Mouse (Mus musculus) stomach, embryonic 16.5 days (tissue): ENCODE measurements around the gene Gm3072. TPM values are rescaled to one million over a fixed set of nuclear protein-coding genes. Genes with fewer than 3 reads are reported as not detected.
"Not testable (repeated sequence)": the region's sequence is repeated elsewhere in the genome, so short reads cannot be mapped to it uniquely, and the experiment has no call there.

ENCODE experiments used
- ATAC-seq: fragments of 200-750 bp; cut with Nextera tagmentation; 2 replicates; pipeline ENCODE4 v1.8.0; 2017; ENCODE audit warnings: moderate number of reproducible peaks, moderate TSS enrichment; ENCODE audit not compliant: insufficient read depth, low FRiP score
- H3K27ac ChIP-seq: fragments of 300-500 bp; sonication (generic); 2 replicates; pipeline ENCODE4 v1.5.1; 2014; ENCODE audit warnings: low read length
- H3K27me3 ChIP-seq: fragments of 300-500 bp; sonication (generic); 2 replicates; pipeline ENCODE4 v1.6.1; 2014; ENCODE audit warnings: low read length, control low read depth, mixed read lengths; ENCODE audit not compliant: control insufficient read depth, insufficient read depth
- H3K36me3 ChIP-seq: fragments of 300-500 bp; sonication (generic); 2 replicates; pipeline ENCODE4 v1.6.1; 2014; ENCODE audit warnings: low read length; ENCODE audit not compliant: control insufficient read depth, insufficient read depth
- H3K4me1 ChIP-seq: fragments of 300-500 bp; sonication (generic); 2 replicates; pipeline ENCODE4 v1.6.1; 2014; ENCODE audit warnings: low read length, control low read depth, mixed read lengths; ENCODE audit not compliant: control insufficient read depth, insufficient read depth
- H3K4me2 ChIP-seq: fragments of 300-500 bp; sonication (generic); 2 replicates; pipeline ENCODE4 v1.6.1; 2014; ENCODE audit warnings: low read depth, low read length, mixed read lengths
- H3K4me3 ChIP-seq: fragments of 300-500 bp; sonication (generic); replicated peaks from 2 replicates; pipeline ENCODE4 v1.5.1; 2014; ENCODE audit warnings: mild to moderate bottlenecking, low read length
- H3K9ac ChIP-seq: fragments of 300-500 bp; sonication (generic); 2 replicates; pipeline ENCODE4 v1.6.1; 2014; ENCODE audit warnings: low read length
- H3K9me3 ChIP-seq: fragments of 300-500 bp; sonication (generic); replicated peaks from 2 replicates; pipeline ENCODE4 v1.6.1; 2016; ENCODE audit warnings: low read length, control low read depth; ENCODE audit not compliant: control insufficient read depth
- WGBS: fragments of 180-500 bp; shearing (Covaris S2); extraction: QIAGEN DNeasy Blood & Tissue Kit; methylation state at CpG from one replicate; pipeline ENCODE4 v1.1.7; 2014; 5-methylcytosine and 5-hydroxymethylcytosine counted together
- polyA plus RNA-seq: library from polyadenylated mRNA; unstranded; fragments of >200 nt; fragmentation: Nextera tagmentation; extraction: Ambion mirVana; gene quantifications from 2 replicates; pipeline ENCODE4 v1.2.1, GENCODE M21; 2015

The Gm3072 gene
- polyA plus RNA-seq: not detected in 2 replicates

DNA sequence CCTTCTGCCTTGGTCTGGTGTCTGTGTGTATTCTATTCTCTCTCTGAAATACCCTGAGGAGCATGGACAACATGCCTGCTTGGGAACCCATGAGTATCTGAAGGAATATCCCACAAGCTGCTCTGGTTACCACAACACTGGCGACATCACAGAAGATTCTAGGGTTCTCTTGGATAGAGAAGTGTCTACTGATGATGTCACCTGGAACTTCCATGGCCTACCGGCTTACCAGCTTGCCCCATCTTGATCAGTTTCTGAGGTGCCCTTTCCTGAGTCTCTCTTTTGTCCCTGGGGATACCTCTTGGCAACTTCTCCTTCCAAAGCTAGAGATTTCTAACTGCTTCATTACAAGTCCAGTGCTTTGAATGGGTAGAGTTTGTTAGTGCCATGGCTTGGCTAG, at the start of gene Gm3072:
Gene Gm3072 (minus strand): TSS at position 101 of the 400 bp plus-strand sequence.
- 71% methylated on average over 1 of the region's 2 CpGs for WGBS
- H3K9me3 ChIP-seq, H3K27me3 ChIP-seq, H3K4me3 ChIP-seq, ATAC-seq, H3K4me2 ChIP-seq, H3K36me3 ChIP-seq, H3K27ac ChIP-seq, H3K9ac ChIP-seq, H3K4me1 ChIP-seq: not testable (repeated sequence)

DNA sequence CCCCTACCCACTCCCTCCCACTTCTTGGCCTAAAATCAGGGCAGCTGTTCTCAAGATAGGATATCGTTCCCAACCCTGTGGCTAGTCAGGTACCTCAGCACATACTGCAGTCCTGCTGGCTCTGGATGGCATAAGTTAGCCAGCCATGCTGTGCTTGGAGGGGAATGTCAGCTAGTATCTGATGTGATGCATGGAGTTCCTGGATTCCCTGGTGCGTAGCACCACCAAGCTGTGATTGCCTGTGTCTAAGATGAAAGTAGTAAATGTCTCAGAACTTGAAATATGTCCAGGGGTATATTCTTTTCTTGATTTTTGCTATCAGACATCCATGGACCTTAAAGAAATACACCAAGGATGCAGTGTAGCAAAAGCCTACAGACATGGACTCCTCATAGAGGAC, 23.8 kb upstream of the Gm3072 start:
- not testable (repeated sequence) for H3K4me1 ChIP-seq, H3K9me3 ChIP-seq, H3K9ac ChIP-seq, ATAC-seq, H3K27ac ChIP-seq, H3K36me3 ChIP-seq, H3K4me3 ChIP-seq, H3K27me3 ChIP-seq, H3K4me2 ChIP-seq
- WGBS: 96% methylated on average over 2 of the region's 2 CpGs

DNA sequence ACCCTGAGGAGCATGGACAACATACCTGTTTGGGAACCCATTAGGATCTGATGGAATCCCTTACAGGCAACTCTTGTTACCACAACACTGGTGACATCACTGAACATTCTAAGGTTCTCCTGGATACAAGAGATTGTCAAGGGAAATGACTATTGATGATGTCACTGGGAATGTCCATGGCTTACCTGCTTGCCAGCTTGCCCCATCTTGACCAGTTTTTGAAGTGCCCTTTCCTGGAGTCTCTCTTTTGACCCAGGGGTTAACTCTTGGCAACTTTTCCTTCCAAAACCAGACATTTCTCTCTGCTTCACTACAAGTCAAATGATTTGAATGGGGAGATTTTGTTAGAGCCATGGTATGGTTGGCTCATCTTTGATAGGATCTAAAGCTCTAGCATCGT, 22.0 kb upstream of the Gm3072 start, which contains the start of gene Gm3676:
Gene Gm3676 (minus strand): TSS at position 101 of the 400 bp plus-strand sequence.
- H3K27ac ChIP-seq, H3K4me3 ChIP-seq, H3K4me2 ChIP-seq, H3K27me3 ChIP-seq, H3K36me3 ChIP-seq, H3K4me1 ChIP-seq, H3K9me3 ChIP-seq, ATAC-seq, H3K9ac ChIP-seq: not testable (repeated sequence)
- WGBS: no CpG with 5 or more reads among the region's 1 CpGs

DNA sequence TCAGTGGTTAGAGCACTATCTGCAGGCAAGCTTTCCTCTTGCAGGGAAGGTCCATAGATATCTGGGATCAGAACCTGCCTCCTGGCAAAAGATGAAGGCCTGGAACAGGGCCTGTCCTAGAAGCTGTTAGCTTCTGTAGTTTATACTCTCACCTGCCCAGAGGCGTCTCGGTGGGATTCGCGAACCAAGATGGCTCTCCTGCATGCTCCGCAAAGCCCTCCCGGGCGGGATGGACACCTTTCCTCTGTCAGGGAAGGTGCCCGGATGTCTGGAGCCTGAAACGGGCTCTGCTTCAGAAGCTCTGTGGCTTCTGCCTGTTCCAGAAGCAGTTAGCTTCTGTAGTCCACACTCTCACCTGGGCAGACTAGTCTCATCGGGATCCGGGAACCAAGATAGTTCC, 5.7 kb upstream of the Gm3072 start:
- H3K9me3 ChIP-seq, H3K36me3 ChIP-seq, H3K27me3 ChIP-seq, ATAC-seq, H3K9ac ChIP-seq, H3K4me2 ChIP-seq, H3K4me1 ChIP-seq, H3K4me3 ChIP-seq, H3K27ac ChIP-seq: not testable (repeated sequence)
- WGBS: 96% methylated on average over 9 of the region's 11 CpGs

DNA sequence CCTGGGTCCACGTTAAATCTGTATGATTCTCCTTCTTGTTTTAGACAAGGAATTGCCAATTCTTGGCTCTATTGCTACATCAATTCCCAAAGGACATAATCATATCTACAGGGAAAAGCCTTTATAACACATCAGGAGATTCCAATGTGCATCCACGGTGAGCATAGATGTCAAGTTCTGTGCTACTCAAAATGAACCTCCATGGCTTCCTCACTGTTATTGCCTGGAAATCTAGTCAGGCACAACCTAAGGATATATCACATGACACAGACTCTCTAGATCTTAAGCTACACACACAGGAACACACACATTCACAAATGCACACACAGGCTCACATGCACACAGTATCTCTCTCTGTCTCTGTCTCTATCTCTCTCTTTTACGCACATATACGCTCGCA, 1.9 kb downstream of the Gm3072 start:
- WGBS: 89% methylated on average over 4 of the region's 5 CpGs

DNA sequence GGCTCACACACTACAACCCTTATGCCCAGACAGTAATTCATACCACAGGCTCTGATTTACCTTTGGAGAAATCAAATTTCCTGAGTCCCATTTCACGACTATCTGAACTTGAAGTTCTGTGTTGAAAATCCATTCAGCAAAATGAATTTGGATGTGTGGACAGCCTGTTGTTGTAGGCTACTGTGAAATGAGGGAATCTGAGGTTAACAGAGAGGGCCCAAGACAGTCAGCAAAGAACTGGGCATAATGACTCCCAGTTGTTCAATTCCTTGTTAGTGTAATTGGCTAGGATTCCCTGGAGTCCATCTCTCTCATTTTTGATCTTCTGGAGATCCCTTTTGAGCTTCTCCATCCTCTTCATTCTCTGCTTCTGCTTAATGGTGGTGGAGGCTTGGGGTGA, 13.7 kb downstream of the Gm3072 start:
- not testable (repeated sequence) for H3K9ac ChIP-seq, ATAC-seq, H3K4me3 ChIP-seq, H3K36me3 ChIP-seq, H3K27ac ChIP-seq, H3K9me3 ChIP-seq, H3K27me3 ChIP-seq, H3K4me2 ChIP-seq, H3K4me1 ChIP-seq
- 74% methylated on average over 1 of the region's 1 CpGs for WGBS

More for the DNA sequence above, 1.9 kb downstream of the Gm3072 start:
- H3K9ac ChIP-seq, H3K36me3 ChIP-seq, H3K4me1 ChIP-seq, H3K27me3 ChIP-seq, H3K4me3 ChIP-seq, ATAC-seq, H3K9me3 ChIP-seq, H3K27ac ChIP-seq, H3K4me2 ChIP-seq: not testable (repeated sequence)

DNA sequence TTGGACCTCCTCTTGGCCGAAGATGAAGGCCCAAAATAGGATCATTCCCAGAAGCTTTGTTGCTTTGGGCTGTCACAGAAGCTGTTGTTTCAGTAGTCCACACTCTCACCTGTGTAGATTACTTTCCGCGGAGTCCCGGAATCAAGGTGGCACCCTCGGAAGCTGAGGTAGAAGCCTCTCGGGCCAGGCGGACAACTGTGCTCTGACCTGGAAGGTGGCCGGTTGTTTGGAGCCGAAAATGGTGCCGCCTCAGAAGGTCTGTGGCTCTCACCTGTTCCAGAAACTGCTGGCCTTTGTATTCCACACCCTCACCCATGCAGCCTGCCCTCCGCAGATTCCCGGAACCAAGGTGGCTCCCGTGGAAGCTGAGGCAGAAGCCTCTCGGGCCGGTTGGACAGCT, 23.5 kb downstream of the Gm3072 start:
- H3K9me3 ChIP-seq, H3K4me1 ChIP-seq, H3K4me2 ChIP-seq, H3K9ac ChIP-seq, H3K27me3 ChIP-seq, H3K36me3 ChIP-seq, H3K4me3 ChIP-seq, ATAC-seq, H3K27ac ChIP-seq: not testable (repeated sequence)
- 94% methylated on average over 15 of the region's 15 CpGs for WGBS

DNA sequence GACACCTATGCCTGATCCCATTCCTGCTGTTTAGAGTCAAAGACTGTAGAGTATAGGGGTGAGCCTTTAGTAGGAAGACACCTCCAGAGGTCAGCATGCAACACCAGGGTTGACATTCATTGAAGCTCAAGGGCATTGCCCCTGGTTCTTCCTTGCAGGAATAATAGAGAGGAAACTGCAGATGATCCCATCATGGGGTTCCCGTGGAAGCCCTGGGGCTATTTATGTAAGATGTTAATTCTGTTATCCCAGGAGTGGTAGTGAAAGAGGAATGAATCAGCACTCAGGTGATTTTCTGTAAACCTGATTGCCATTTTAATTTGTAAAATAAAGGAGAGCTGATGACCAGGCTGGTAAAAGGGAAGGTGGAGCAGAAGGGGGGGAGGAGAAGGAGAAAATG, 38.1 kb downstream of the Gm3072 start:
- H3K4me1 ChIP-seq, H3K4me3 ChIP-seq, H3K9me3 ChIP-seq, H3K27ac ChIP-seq, H3K9ac ChIP-seq, ATAC-seq, H3K27me3 ChIP-seq, H3K36me3 ChIP-seq, H3K4me2 ChIP-seq: not testable (repeated sequence)
- 83% methylated on average over 1 of the region's 1 CpGs for WGBS

DNA sequence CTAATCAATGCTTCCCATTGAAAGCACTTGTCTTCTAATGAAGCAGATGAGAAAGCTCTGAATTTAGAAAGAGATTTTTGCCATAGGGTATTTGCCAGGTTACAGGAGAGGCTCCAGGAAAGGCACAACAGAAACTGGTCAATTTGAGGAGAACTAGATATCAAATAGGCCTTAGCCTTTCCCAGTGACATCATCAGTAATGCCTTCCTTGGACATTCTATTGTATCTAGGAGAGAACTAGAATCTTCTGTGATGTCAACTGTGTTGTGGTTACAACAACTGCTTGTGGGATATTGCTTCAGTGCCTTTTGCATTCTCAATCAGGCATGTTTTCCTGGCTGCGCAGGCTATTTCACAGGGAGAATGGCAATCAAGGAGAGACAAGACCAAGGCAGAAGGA, 51.5 kb downstream of the Gm3072 start, which contains the start of gene 1700049E17Rik2:
Gene 1700049E17Rik2 (plus strand): TSS at position 301 of the 400 bp plus-strand sequence.
- not testable (repeated sequence) for H3K27me3 ChIP-seq, H3K27ac ChIP-seq, ATAC-seq, H3K36me3 ChIP-seq, H3K4me1 ChIP-seq, H3K4me3 ChIP-seq, H3K9me3 ChIP-seq, H3K4me2 ChIP-seq, H3K9ac ChIP-seq
- no CpG with 5 or more reads among the region's 1 CpGs for WGBS
